Mouse (Mus musculus) adrenal gland, adult 18-20 months (tissue): ENCODE data around the gene Sv2a. TPM values are rescaled to one million over a fixed set of nuclear protein-coding genes. Genes with fewer than 3 reads are reported as not detected.

Experiments used
- DNase-seq, 2 experiments: peaks; one replicate each; pipeline ENCODE4 v3.0.0; 2021 to 2022; ENCODE audit warnings: low spot score in 2 of 2
- microRNA-seq, 2 experiments: library from miRNA; unstranded; fragments of <30 nt; microRNA quantifications; one replicate each; pipeline ENCODE4 v1.2.0; 2021; ENCODE audit warnings: borderline number of aligned reads in 2 of 2
- total RNA-seq, 2 experiments: library from RNA; stranded (reverse); gene quantifications; 1 replicate in 1 of 2; 2 replicates in 1 of 2; pipeline ENCODE4 v1.2.3; 2021

Gene Sv2a
- total RNA-seq, 2 experiments from 2014 or later = 9.3 to 9.4 TPM

- peak; percentile 97 to 100 for DNase-seq
Observed at GRCm38 (mm10) chr3:96239949-96240798, 59.2 kb downstream of the Sv2a start, which contains the start of gene Hist2h2aa2. Gene Hist2h2aa2 (minus strand): TSS chr3:96240276.

DNA sequence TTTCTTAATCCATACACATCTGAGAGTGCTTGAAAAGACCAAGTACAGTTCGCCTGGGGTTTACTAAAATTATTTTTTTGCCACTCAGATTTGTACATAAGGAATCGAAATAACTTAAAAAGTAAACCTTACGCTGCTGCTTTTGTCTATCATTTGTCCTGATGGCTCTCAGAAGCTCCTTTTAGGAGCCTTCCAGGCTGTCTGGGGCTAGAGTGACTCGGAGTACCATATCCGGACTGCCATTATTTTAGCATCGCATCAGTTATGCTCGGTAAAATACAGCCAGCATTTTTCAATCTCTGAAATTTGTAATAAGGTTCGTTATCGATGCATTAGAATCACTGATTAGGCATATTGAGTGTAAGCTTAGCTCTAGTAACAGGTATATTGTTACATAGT is 59.8 kb downstream of the Sv2a start:
- DNase-seq = no peak

- no peak for DNase-seq
Observed at GRCm38 (mm10) chr3:96243921-96244572, 63.1 kb downstream of the Sv2a start.

Small RNAs within 50 kb of the gene (microRNA-seq; reads per million reads assigned to microRNA genes)
- 0 reads per million in 2 experiments for gene Gm44492
- 0 reads per million in 2 experiments for gene Gm47311

Other genes starting within 250 kb of the Sv2a start
- 10 to 100 TPM; 20.9 to 32.2 TPM for gene Plekho1, start 185.2 kb upstream of the Sv2a start, total RNA-seq
- gene Vps45, start 122.7 kb upstream of the Sv2a start, total RNA-seq = 10 to 100 TPM; 26.4 to 31.4 TPM
- 10 to 100 TPM; 32.1 to 35.0 TPM for gene Otud7b, start 76.6 kb upstream of the Sv2a start, total RNA-seq
- gene Mtmr11, start 19.1 kb upstream of the Sv2a start, total RNA-seq = 10 to 100 TPM; 19.4 to 28.7 TPM
- 10 to 100 TPM; 56.6 to 57.0 TPM for gene Sf3b4, start 8.8 kb upstream of the Sv2a start, total RNA-seq
- gene Bola1, start 38.6 kb downstream of the Sv2a start, total RNA-seq = 10 to 100 TPM; 30.3 to 35.8 TPM
- gene Hist2h2ab, start 38.7 kb downstream of the Sv2a start, total RNA-seq = 1 to 10 TPM; 4.9 to 5.1 TPM
- gene Hist2h2ac, start 39.7 kb downstream of the Sv2a start, total RNA-seq = 10 to 100 TPM; 37.8 to 39.8 TPM
- gene Hist2h2be, start 40.0 kb downstream of the Sv2a start, total RNA-seq = 10 to 100 TPM; 17.3 to 19.9 TPM
- gene Hist2h3c2, start 58.0 kb downstream of the Sv2a start, total RNA-seq = 10 to 100 TPM; 17.4 to 18.8 TPM
- 100 to 1,000 TPM; 358 to 442 TPM for gene Hist2h2aa2, start 59.1 kb downstream of the Sv2a start, total RNA-seq
- 1 to 10 TPM; 7.7 to 9.6 TPM for gene Hist2h2aa1, start 64.3 kb downstream of the Sv2a start, total RNA-seq
- not detected for gene Hist2h3c1, start 65.5 kb downstream of the Sv2a start, total RNA-seq
- gene Hist2h4, start 82.2 kb downstream of the Sv2a start, total RNA-seq = 10 to 100 TPM; 21.2 to 22.1 TPM
- 10 to 100 TPM; 37.9 to 43.2 TPM for gene Hist2h3b, start 87.5 kb downstream of the Sv2a start, total RNA-seq
- gene Hist2h2bb, start 88.6 kb downstream of the Sv2a start, total RNA-seq = 10 to 100 TPM; 52.7 to 54.1 TPM
- gene Fcgr1, start 112.8 kb downstream of the Sv2a start, total RNA-seq = 1 to 10 TPM; 2.0 to 3.3 TPM